Mouse (Mus musculus): ENCODE results near the gene Scn7a. TPM values are rescaled to one million over a fixed set of nuclear protein-coding genes. Genes with fewer than 3 reads are reported as not detected.
A peak's percentile ranks its signal among the peaks of the same experiment; 100 is the strongest.

The Scn7a gene
- polyA plus RNA-seq, 1 experiment from 2014 or later = 1.1 TPM

- Histone ChIP-seq H3K36me3 (ENCODE audit: control insufficient read depth, insufficient read depth) (no peaks in the 10 kb centered on the region), H3K4me3 (ENCODE audit: low read length) (no peak overlapping the region), H3K4me2 (ENCODE audit: low read depth, low read length) (no peak overlapping the region), H3K9me3 (replicated peaks; ENCODE audit: control insufficient read depth, low read length) (no peaks in the 10 kb centered on the region), H3K27me3 (ENCODE audit: control insufficient read depth, insufficient read depth, low read length) (no peaks in the 10 kb centered on the region), H3K27ac (ENCODE audit: low read length) (no peak overlapping the region), H3K4me1 (ENCODE audit: control insufficient read depth, insufficient read depth, low read length) (no peaks in the 10 kb centered on the region), H3K9ac (ENCODE audit: low read length) (no peak overlapping the region)
- ATAC-seq (replicated peaks; ENCODE audit: extremely low read depth, insufficient read depth, low FRiP score) = no peak
- WGBS = 20% methylated on average over 5 of the region's 5 CpGs
These were observed 140.3 kb downstream of the Scn7a start for GRCm38 (mm10) chr2:66644384-66644783.

GRCm38 (mm10) chr2:66634580-66635359 lies 149.9 kb downstream of the Scn7a start, which contains the start of gene Scn9a:
TSS of gene Scn9a (minus strand) at chr2:66634962.
- Histone ChIP-seq H3K36me3 (ENCODE audit: control insufficient read depth, insufficient read depth) (no peaks in the 10 kb centered on the region), H3K27ac (ENCODE audit: low read length) (no peak within 1 kb of the TSS), H3K9me3 (replicated peaks; ENCODE audit: control insufficient read depth, low read length) (no peaks in the 10 kb centered on the region), H3K27me3 (ENCODE audit: control insufficient read depth, insufficient read depth, low read length) (peaks cover 8% of the 10 kb centered on the region), H3K9ac (ENCODE audit: low read length) (peak within 1 kb of the TSS; percentile 20; the same call in 1 of the 2 replicates), H3K4me3 (ENCODE audit: low read length) (peak within 1 kb of the TSS; percentile 43), H3K4me1 (ENCODE audit: control insufficient read depth, insufficient read depth, low read length) (no peaks in the 10 kb centered on the region), H3K4me2 (ENCODE audit: low read depth, low read length) (peak within 1 kb of the TSS; percentile 69)
- ATAC-seq (replicated peaks; ENCODE audit: extremely low read depth, insufficient read depth, low FRiP score) = no peak
- WGBS = 2% methylated on average over 29 of the region's 29 CpGs

DNA sequence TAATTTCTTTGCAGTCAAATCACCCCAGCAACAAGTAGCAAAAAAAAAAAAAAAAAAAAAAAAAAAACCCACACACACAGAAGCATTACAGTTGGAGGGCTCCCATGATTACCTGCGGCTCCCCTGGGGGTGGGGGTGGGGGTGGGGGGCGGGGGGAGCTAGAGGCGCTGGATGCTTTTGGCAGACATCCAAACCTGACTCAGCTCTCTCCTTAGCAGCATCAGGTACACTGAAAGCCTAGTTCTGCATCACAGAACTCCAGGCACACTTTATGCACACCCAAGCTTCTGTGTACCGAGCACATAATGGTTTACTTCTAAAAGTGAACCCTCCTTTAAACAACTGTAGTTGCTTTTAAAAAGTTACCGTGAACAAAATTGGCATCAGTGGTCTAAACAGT lies 152.0 kb downstream of the Scn7a start:
- Histone ChIP-seq H3K27me3 (ENCODE audit: control insufficient read depth, insufficient read depth, low read length) (peaks cover 8% of the 10 kb centered on the region), H3K27ac (ENCODE audit: low read length) (no peak overlapping the region), H3K36me3 (ENCODE audit: control insufficient read depth, insufficient read depth) (no peaks in the 10 kb centered on the region), H3K4me3 (ENCODE audit: low read length) (no peak overlapping the region), H3K4me1 (ENCODE audit: control insufficient read depth, insufficient read depth, low read length) (no peaks in the 10 kb centered on the region), H3K9ac (ENCODE audit: low read length) (no peak overlapping the region), H3K4me2 (ENCODE audit: low read depth, low read length) (no peak overlapping the region), H3K9me3 (replicated peaks; ENCODE audit: control insufficient read depth, low read length) (no peaks in the 10 kb centered on the region)
- no peak for ATAC-seq (replicated peaks; ENCODE audit: extremely low read depth, insufficient read depth, low FRiP score)
- 32% methylated on average over 5 of the region's 5 CpGs for WGBS

Other genes starting within 250 kb of the Scn7a start
- gene Scn9a, start 150.0 kb downstream of the Scn7a start, polyA plus RNA-seq (2015; fragmentation: Nextera tagmentation; extraction: Ambion mirVana) = 0.06 and 0.16 TPM in 2 replicates

Data from heart, embryonic 16.5 days (tissue).